Mouse (Mus musculus) right cerebral cortex, postnatal 36 days (tissue): ENCODE data around the gene Msx2.

Experiments
- DNase-seq, 2 experiments: peaks; one replicate each; pipeline ENCODE4 v3.0.0; 2022; ENCODE audit warnings: low spot score in 2 of 2, mixed read lengths in 1 of 2

Msx2 gene

GRCm38 (mm10) chr13:53465191-53465820 is 7.6 kb downstream of the Msx2 start:
- no peak for DNase-seq

GRCm38 (mm10) chr13:53464441-53465001 is 8.4 kb downstream of the Msx2 start:
- DNase-seq: no peak

GRCm38 (mm10) chr13:53463946-53464345 is 8.9 kb downstream of the Msx2 start:
- no peak for DNase-seq

DNA sequence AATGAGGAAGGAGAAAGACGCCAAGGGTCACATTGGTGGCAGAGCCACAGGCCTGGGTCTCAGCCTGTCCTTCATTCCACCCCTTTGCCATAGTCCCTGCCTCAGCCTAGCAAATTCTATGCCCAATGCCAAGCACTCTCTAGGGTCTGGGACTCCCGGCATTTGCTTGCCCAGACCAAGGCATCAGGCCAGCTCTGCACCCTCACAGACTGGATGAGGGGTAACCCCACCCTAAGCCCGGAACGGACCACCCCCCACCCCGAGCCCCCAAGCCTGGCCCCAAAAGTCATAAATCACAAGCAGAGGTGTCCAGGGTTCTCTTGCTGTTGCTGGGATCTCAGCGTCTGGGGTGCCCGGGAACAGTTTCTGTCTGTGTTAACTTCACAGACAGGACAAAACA is 9.8 kb downstream of the Msx2 start:
- no peak for DNase-seq

- no peak for DNase-seq
These were observed 10.3 kb downstream of the Msx2 start for GRCm38 (mm10) chr13:53462649-53462970.

DNA sequence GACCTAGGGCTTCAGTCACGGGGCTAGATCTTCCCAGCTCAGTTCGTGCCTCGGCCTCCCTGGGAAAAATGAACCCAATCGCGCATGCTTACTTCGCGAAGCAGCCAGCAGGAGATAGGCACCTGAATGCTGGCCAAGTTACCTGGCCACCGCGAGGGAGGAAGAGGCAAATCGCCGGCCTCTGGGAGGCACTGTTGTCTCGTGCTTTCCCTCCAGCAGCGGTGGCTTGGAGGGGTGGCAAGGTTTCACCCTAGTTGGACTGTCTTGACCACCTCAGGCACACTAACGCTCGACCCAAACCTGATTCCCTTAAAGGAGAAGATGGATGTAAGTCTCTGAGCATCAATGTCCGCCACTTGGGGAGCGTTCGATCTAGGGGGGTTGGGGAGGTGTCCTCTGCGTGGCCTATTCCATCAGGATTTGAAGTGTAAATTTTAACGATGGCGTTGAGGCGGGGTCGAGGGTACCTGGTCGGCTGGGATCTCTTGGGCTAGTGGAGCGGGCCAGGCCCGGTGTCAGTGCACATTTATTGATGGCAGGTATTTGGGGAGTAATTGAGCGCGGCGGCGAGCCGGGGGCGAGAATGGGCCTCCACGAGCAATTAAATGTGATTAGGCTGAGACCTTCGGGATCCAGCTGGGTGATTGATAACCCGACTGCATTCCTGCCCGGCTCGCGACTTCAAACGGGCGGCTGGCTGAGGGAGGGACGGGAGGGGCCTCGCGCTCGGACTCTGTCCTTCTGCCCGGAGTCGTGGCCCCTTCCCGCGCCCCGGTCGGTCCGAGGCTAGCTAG is 10.8 kb downstream of the Msx2 start:
- DNase-seq: no peak

DNA sequence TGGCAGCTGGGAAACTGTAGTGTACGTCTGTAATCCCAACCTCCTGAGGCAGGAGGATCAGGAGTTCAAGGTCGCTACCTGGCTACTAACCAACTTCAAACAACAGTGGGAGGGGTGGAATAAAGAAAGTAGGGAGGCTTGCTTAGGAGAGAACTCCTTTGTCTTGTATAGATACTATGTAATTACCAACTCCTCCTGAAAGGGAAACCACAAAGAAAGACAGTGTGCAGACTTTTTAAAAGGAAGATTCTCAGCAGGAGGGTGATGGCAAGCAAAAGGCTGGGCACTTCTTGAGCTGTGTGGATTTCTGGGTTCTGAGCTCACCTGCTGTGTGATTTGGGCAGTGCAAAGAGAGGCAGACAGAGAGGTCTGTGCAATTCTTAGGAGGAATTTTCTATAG is 11.5 kb downstream of the Msx2 start:
- no peak for DNase-seq

- no peak for DNase-seq
These were observed 14.1 kb downstream of the Msx2 start for GRCm38 (mm10) chr13:53458766-53459165.

- DNase-seq: no peak
These were observed 17.8 kb downstream of the Msx2 start for GRCm38 (mm10) chr13:53454794-53455672.

- no peak for DNase-seq
These were observed 18.9 kb downstream of the Msx2 start for GRCm38 (mm10) chr13:53453927-53454326.

GRCm38 (mm10) chr13:53447609-53448008 is 25.3 kb downstream of the Msx2 start:
- DNase-seq: no peak

- peak in 1 of 2 experiments; percentile 14 for DNase-seq
These were observed 29.3 kb downstream of the Msx2 start for GRCm38 (mm10) chr13:53443602-53444001.

- peak in 1 of 2 experiments; percentile 27 for DNase-seq
These were observed 30.5 kb downstream of the Msx2 start for GRCm38 (mm10) chr13:53442168-53442980.

DNA sequence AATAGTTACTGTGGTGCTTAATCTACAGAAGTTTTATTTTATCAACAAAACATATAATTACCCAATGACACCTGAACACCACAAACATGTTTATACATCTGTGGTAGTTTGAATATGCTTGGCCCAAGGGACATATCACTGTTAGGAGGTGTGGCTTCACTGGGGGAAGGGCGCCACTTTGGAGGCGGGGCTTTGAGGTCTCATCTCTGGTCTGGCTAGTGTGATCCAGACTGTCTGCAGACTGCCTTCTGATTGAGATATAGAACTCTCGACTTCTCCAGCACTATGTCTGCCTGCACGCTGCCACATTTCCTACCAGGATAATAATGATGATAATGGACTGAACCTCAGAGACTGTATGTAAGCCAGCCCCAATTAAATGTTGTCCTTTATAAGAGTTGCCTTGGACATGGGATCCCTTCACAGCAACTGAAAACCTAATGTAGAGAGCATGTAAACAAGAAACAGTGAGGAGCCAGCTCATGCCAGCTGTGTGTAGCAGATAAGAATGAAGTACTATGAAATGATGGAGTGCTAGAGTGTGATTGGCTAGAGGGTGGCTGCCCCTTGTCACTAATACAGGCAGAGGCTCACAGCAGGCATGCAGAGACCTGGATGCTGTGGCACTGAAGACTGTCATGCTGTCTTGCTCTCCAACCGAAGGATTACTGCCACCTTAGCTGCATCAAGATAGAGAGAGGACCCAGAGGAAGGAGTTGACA is 31.4 kb downstream of the Msx2 start:
- no peak for DNase-seq

DNA sequence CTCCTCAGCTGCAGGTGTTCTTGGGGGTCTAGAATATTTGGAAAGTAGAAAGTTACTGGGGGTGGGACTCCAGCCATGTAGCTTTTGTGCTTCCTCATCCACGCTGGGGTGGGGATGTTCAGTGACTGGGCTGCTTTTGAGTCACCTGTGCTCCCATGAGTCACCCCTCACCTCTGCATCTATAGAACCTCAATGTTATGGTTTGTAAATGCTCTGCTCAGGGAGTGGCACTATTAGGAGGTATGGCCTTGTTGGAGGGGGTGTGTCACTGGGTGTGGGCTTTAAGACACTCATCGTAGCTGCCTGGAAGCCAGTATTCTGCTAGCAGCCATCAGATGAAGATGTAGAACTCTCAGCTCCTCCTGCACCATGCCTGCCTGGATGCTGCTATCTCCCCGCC is 32.9 kb downstream of the Msx2 start:
- no peak for DNase-seq

GRCm38 (mm10) chr13:53426507-53426906 is 46.4 kb downstream of the Msx2 start:
- peak; percentile 45 to 48 for DNase-seq

DNA sequence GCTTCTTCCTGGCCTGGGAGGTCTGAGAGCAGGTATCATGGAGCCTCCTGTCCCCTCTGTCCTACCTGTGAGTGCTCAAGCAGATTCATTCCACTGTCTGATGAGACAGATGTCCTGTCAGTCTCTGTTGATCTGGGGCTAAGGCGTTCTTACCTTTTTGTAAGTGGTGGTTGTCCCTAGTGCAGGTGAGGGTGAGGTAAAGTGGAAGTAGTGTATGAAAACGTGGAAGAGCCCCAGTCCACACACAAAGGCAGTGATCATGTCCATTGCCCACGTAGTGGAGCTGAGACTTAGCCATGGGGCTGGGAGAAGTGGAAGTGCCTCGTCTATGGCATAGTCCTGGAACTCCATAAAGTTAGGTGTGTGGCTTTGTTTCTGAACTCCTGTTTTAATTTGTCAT is 51.7 kb downstream of the Msx2 start:
- no peak for DNase-seq

DNA sequence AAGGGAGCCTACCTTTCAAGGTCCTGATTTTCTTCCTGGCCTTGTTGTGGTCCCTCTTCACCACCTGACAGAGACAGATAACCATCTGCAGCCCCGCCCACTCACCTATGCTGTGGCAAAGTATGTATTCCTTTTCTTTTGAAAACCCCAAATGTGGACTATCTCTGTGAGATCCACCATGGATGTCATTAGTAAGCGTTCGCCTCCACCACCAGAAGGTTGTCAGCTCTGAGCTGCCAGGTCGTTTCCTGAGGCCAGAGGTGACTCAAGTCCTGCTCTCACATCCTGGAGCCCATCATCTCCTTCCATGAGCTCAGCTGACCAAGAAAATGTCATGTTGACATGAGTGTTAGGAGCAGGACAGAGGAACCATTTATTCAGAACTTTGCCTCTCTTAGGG is 52.1 kb downstream of the Msx2 start:
- DNase-seq: no peak

DNA sequence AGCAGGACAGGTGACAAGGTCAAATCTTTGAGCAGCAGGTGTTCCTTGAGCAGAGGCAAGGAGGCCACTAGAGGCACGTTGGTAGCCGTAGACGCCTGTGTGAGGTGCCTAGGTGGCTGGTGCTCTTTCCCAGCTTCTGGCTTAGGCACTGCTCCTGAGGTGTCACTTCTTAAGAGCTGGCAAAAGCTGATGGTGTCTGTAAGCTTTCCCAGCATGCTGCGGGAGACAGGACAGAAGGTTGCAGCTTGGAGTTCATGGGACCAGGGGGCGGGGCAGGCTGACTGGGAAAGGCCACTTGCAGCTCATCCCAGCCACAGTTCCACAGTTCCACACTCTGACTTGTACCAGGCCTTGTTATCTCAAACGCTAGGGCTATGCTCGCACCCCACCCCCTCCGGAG is 53.2 kb downstream of the Msx2 start:
- no peak for DNase-seq

DNA sequence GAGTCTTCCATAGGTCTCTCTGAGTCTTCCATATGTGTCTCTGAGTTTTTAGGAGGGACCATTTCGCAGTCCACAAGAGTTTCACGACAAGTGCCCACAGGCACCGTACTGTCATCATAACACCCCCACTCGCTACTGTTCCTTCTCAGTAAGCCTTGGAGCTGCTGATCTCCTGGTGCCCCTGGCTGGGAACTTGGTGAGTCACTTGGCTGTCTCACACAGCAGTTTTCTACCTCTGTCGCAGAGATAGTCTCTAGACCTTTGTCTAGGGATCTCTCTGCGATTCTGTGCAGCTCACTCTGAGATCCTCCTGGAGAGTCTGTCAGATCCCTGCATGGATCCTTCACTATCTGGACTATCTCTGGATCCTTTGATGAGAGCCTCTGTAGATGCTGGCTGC is 55.2 kb downstream of the Msx2 start:
- no peak for DNase-seq
